Mouse (Mus musculus) gastrocnemius, postnatal 25 days (tissue): ENCODE measurements around the gene Atp6ap1. TPM values are rescaled to one million over a fixed set of nuclear protein-coding genes. Genes with fewer than 3 reads are reported as not detected.

Experiments used
- DNase-seq: peaks from one replicate; pipeline ENCODE4 v3.0.0; 2022
- microRNA-seq, 2 experiments: library from miRNA; unstranded; fragments of <30 nt; microRNA quantifications; one replicate each; pipeline ENCODE4 v1.2.0; 2021; ENCODE audit warnings: borderline replicate concordance in 2 of 2
- total RNA-seq, 2 experiments: library from RNA; stranded (reverse); gene quantifications; 1 replicate in 1 of 2; 2 replicates in 1 of 2; pipeline ENCODE4 v1.2.3; 2021

Atp6ap1 gene
- total RNA-seq, 2 experiments from 2014 or later = 70.9 to 94.0 TPM

GRCm38 (mm10) chrX:74299721-74300120, 2.8 kb downstream of the Atp6ap1 start:
- DNase-seq = no peak

- peak; percentile 69 for DNase-seq
These were observed 8.2 kb downstream of the Atp6ap1 start, which contains the start of gene Gdi1 for GRCm38 (mm10) chrX:74304867-74305700. Gene Gdi1 (plus strand): TSS chrX:74304998.

- peak; percentile 88 for DNase-seq
These were observed 15.9 kb downstream of the Atp6ap1 start, which contains the start of gene Fam50a for GRCm38 (mm10) chrX:74312540-74313464. Gene Fam50a (plus strand): TSS chrX:74313033.

GRCm38 (mm10) chrX:74328725-74329161, 31.8 kb downstream of the Atp6ap1 start, which contains the start of gene Plxna3:
Gene Plxna3 (plus strand): TSS chrX:74329066.
- DNase-seq = peak; percentile 65

- DNase-seq = no peak
These were observed 32.3 kb downstream of the Atp6ap1 start for GRCm38 (mm10) chrX:74329215-74329671.

GRCm38 (mm10) chrX:74330166-74330930, 33.5 kb downstream of the Atp6ap1 start:
- no peak for DNase-seq

GRCm38 (mm10) chrX:74352645-74353466, 56.0 kb downstream of the Atp6ap1 start:
- no peak for DNase-seq

- DNase-seq = peak; percentile 69
These were observed 56.5 kb downstream of the Atp6ap1 start, which contains the start of gene Lage3 for GRCm38 (mm10) chrX:74353467-74353770. Gene Lage3 (minus strand): TSS chrX:74353618.

Small RNA genes within 50 kb of the gene (microRNA-seq; reads per million reads assigned to microRNA genes)
- 0.74 to 1.6 reads per million in 2 experiments for gene Mir7091
- 0 reads per million in 2 experiments for gene Mir7092

Other genes with a start within 250 kb of the Atp6ap1 start
- not detected for gene Opn1mw, start 169.6 kb upstream of the Atp6ap1 start, total RNA-seq
- gene Mecp2, start 161.7 kb upstream of the Atp6ap1 start, total RNA-seq = 10 to 100 TPM; 21.1 to 23.1 TPM
- not detected for gene Tex28, start 129.3 kb upstream of the Atp6ap1 start, total RNA-seq
- gene Tktl1, start 119.8 kb upstream of the Atp6ap1 start, total RNA-seq = not detected
- gene Flna, start 47.3 kb upstream of the Atp6ap1 start, total RNA-seq = 10 to 100 TPM; 47.7 to 64.7 TPM
- gene Emd, start 42.4 kb upstream of the Atp6ap1 start, total RNA-seq = 10 to 100 TPM; 20.1 to 20.3 TPM
- gene Rpl10, start 26.3 kb upstream of the Atp6ap1 start, total RNA-seq = 100 to 1,000 TPM; 164 to 171 TPM
- 10 to 100 TPM; 40.4 to 43.5 TPM for gene Taz, start 15.2 kb upstream of the Atp6ap1 start, total RNA-seq
- 10 to 100 TPM; 90.3 to 95.9 TPM for gene Dnase1l1, start 14.8 kb upstream of the Atp6ap1 start, total RNA-seq
- 10 to 100 TPM; 28.2 to 42.7 TPM for gene Gdi1, start 7.9 kb downstream of the Atp6ap1 start, total RNA-seq
- gene Fam50a, start 15.9 kb downstream of the Atp6ap1 start, total RNA-seq = 10 to 100 TPM; 20.5 to 22.5 TPM
- under 1 TPM; 0.46 to 0.94 TPM for gene Plxna3, start 32.0 kb downstream of the Atp6ap1 start, total RNA-seq
- 10 to 100 TPM; 32.2 to 36.5 TPM for gene Lage3, start 56.5 kb downstream of the Atp6ap1 start, total RNA-seq
- 10 to 100 TPM; 48.1 to 52.1 TPM for gene Ubl4a, start 76.1 kb downstream of the Atp6ap1 start, total RNA-seq
- gene Slc10a3, start 76.3 kb downstream of the Atp6ap1 start, total RNA-seq = 1 to 10 TPM; 2.3 to 2.6 TPM
- gene Fam3a, start 96.2 kb downstream of the Atp6ap1 start, total RNA-seq = 10 to 100 TPM; 10.9 to 11.5 TPM
- gene Ikbkg, start 96.2 kb downstream of the Atp6ap1 start, total RNA-seq = 10 to 100 TPM; 19.5 to 23.8 TPM
- gene G6pdx, start 132.1 kb downstream of the Atp6ap1 start, total RNA-seq = 1 to 10 TPM; 3.3 to 7.4 TPM
- not detected for gene Gm6880, start 184.3 kb downstream of the Atp6ap1 start, total RNA-seq